10 mouse cellular contexts compared by ENCODE assay signal in genomic region chr15:99343414-99344147, GRCm38 (mm10). TPM values are rescaled to one million over a fixed set of nuclear protein-coding genes. Genes with fewer than 3 reads are reported as not detected.
A peak's percentile ranks its signal among the peaks of the same experiment; 100 is the strongest.
DNase-seq lines count a peak whose midpoint lies in the region; ATAC-seq and TF ChIP-seq lines count a peak whose summit lies in the region.
"Had no signal": no experiment of that assay in that cellular context is flagged by ENCODE, and none has a peak within 500 bp of the region (broad histone marks: within the 10 kb centered on the region; RNA-seq: fewer than 3 reads in every experiment).

No protein-coding gene starts in this region.

- WGBS in heart, adult 2 months = 6% methylated on average over 5 of the region's 5 CpGs
- 20% methylated on average over 5 of the region's 5 CpGs for WGBS in lung, embryonic 16.5 days

- H3K9ac ChIP-seq in heart, adult 2 months (ENCODE audit: low read depth, low read length) = peak overlapping the region; percentile 30
- H3K9ac ChIP-seq in lung, embryonic 16.5 days (ENCODE audit: low read length) = peak overlapping the region; percentile 42
- H3K9ac ChIP-seq: neural tube, embryonic 12.5 days had no signal

- peak overlapping the region; percentile 84 for H3K27ac ChIP-seq in heart, adult 2 months
- H3K27ac ChIP-seq in lung, embryonic 16.5 days (ENCODE audit: low read length) = peak overlapping the region; percentile 92
- H3K27ac ChIP-seq: neural tube, embryonic 12.5 days had no signal

- TF ChIP-seq POLR2A in heart, adult 2 months (IDR thresholded peaks at IDR 0.05; ENCODE audit: insufficient read depth, low read depth, low read length) = 0 out of 2 replicates have a peak, but pooled peaks have one; percentile 32

- peaks cover 51% of the 10 kb centered on the region for H3K4me1 ChIP-seq in heart, adult 2 months (ENCODE audit: control insufficient read depth, insufficient read depth, low read length)
- H3K4me1 ChIP-seq in lung, embryonic 16.5 days (replicated peaks; ENCODE audit: control insufficient read depth, insufficient read depth, low read length) = peaks cover 59% of the 10 kb centered on the region

- intact Hi-C loops in heart, adult 2 months (cut with DNase I) = no loop called here

- peak overlapping the region; percentile 11; the same call in 1 of the 2 replicates for H3K4me3 ChIP-seq in heart, adult 2 months
- no peak overlapping the region for H3K4me3 ChIP-seq in lung, embryonic 16.5 days (ENCODE audit: low read length)
- H3K4me3 ChIP-seq: neural tube, embryonic 12.5 days had no signal

- H3K9me3 ChIP-seq in lung, embryonic 16.5 days (ENCODE audit: control insufficient read depth, low read length) = no peaks in the 10 kb centered on the region
- H3K9me3 ChIP-seq: neural tube, embryonic 12.5 days had no signal

- H3K27me3 ChIP-seq in heart, adult 2 months (ENCODE audit: control insufficient read depth, insufficient read depth, low read length) = no peaks in the 10 kb centered on the region
- H3K27me3 ChIP-seq in lung, embryonic 16.5 days (ENCODE audit: control insufficient read depth, insufficient read depth, low read depth, low read length) = no peaks in the 10 kb centered on the region
- H3K27me3 ChIP-seq: neural tube, embryonic 12.5 days had no signal

- peak overlapping the region; percentile 20; the same call in 1 of the 2 replicates for H3K4me2 ChIP-seq in lung, embryonic 16.5 days (ENCODE audit: low read depth, low read length)
- H3K4me2 ChIP-seq: neural tube, embryonic 12.5 days had no signal

- H3K79me2 ChIP-seq in heart, adult 2 months (replicated peaks; ENCODE audit: control insufficient read depth, insufficient read depth, low read length) = no peaks in the 10 kb centered on the region; the same call in 1 of the 2 replicates

- peak; percentile 84 for TF ChIP-seq EP300 in heart, adult 2 months (IDR thresholded peaks at IDR 0.05; ENCODE audit: insufficient read depth, low read depth, low read length)

- ATAC-seq in lung, embryonic 16.5 days (ENCODE audit: low read depth) = peak; percentile 76

- peak; percentile 16 to 27 for DNase-seq in cerebellum, adult 18-20 months
- DNase-seq in cerebellum, adult 11 months = no peak
- peak; percentile 47 for DNase-seq in embryo, embryonic 11 days
- DNase-seq in heart, adult 2 months = peak; percentile 72 to 84
- DNase-seq in kidney, postnatal 10 days = peak; percentile 55
- peak; percentile 78 for DNase-seq in telencephalon, adult 2 months (ENCODE audit: low read depth, low spot score)
- DNase-seq in liver = no peak

- peaks cover 6% of the 10 kb centered on the region for H3K36me3 ChIP-seq in heart, adult 2 months (ENCODE audit: control insufficient read depth, insufficient read depth, low read length)
- H3K36me3 ChIP-seq in lung, embryonic 16.5 days (ENCODE audit: control insufficient read depth, insufficient read depth, low read length) = no peaks in the 10 kb centered on the region
- H3K36me3 ChIP-seq: neural tube, embryonic 12.5 days had no signal

- no peak for TF ChIP-seq CTCF in heart, adult 2 months (IDR thresholded peaks at IDR 0.05)

RNA-seq across cellular contexts. Expression of gene Fmnl3, which starts 26.7 kb away (rescaled TPM):
- total RNA-seq in heart, adult 2 months (2021) = 10 to 100 TPM; 14.6 to 18.1 TPM
- polyA plus RNA-seq in heart, adult 2 months (2012; rRNA removed) = 18.6 and 29.3 TPM in 2 replicates
- 29.1 and 29.3 TPM in 2 replicates for polyA plus RNA-seq in lung, embryonic 16.5 days (2015; fragmentation: Nextera tagmentation; extraction: Ambion mirVana)

RNA-seq across cellular contexts. Expression of gene Fam186b, which starts 47.9 kb away (rescaled TPM):
- total RNA-seq in heart, adult 2 months (2021) = not detected
- polyA plus RNA-seq in heart, adult 2 months (2012; rRNA removed) = 0.20 TPM in 1 of 2 replicates, not detected in the other
- polyA plus RNA-seq in lung, embryonic 16.5 days (2015; fragmentation: Nextera tagmentation; extraction: Ambion mirVana) = 0.15 and 0.23 TPM in 2 replicates
- total RNA-seq: common myeloid progenitor, adult 5-6 weeks had no signal

RNA-seq across cellular contexts. Expression of gene Prpf40b, which starts 48.7 kb away (rescaled TPM):
- total RNA-seq in heart, adult 2 months (2021) = 10 to 100 TPM; 18.9 to 23.4 TPM
- polyA plus RNA-seq in heart, adult 2 months (2012; rRNA removed) = 39.5 and 39.7 TPM in 2 replicates
- 54.0 and 55.1 TPM in 2 replicates for polyA plus RNA-seq in lung, embryonic 16.5 days (2015; fragmentation: Nextera tagmentation; extraction: Ambion mirVana)

RNA-seq across cellular contexts. Expression of gene Tmbim6, which starts 49.1 kb away (rescaled TPM):
- total RNA-seq in heart, adult 2 months (2021) = 100 to 1,000 TPM; 207 to 253 TPM
- polyA plus RNA-seq in heart, adult 2 months (2012; rRNA removed) = 334 and 409 TPM in 2 replicates
- 459 and 464 TPM in 2 replicates for polyA plus RNA-seq in lung, embryonic 16.5 days (2015; fragmentation: Nextera tagmentation; extraction: Ambion mirVana)

Comparison
In these comparisons a context has a peak if more than half of its experiments do, and no peak if none do; other contexts are left out.
1. DNase-seq: peak in cerebellum, adult 18-20 months (2 of 2), embryo, embryonic 11 days (single experiment), heart, adult 2 months (2 of 2), kidney, postnatal 10 days (single experiment) and telencephalon, adult 2 months (single experiment); none in cerebellum, adult 11 months (single experiment) and liver (single experiment).